Mouse (Mus musculus) C2C12 (cell line): ENCODE results near the gene Nhsl2. TPM values are rescaled to one million over a fixed set of nuclear protein-coding genes. Genes with fewer than 3 reads are reported as not detected.

Experiments used
- H3K27me3 ChIP-seq: one replicate; pipeline ENCODE4 v1.6.1; 2011; ENCODE audit not compliant: control insufficient read depth, insufficient read depth, insufficient read length
- H3K36me3 ChIP-seq: one replicate; pipeline ENCODE4 v1.6.1; 2011; ENCODE audit not compliant: control insufficient read depth, insufficient read depth
- H3K4me3 ChIP-seq: one replicate; pipeline ENCODE4 v1.5.1; 2011; ENCODE audit warnings: mild to moderate bottlenecking, control low read depth; ENCODE audit not compliant: poor library complexity, insufficient read depth, severe bottlenecking
- H3K79me2 ChIP-seq: one replicate; pipeline ENCODE4 v1.6.1; 2011; ENCODE audit not compliant: control insufficient read depth, insufficient read depth
- H3K79me3 ChIP-seq: one replicate; pipeline ENCODE4 v1.6.1; 2011; ENCODE audit warnings: low read depth, control low read depth
- H3ac ChIP-seq: one replicate; pipeline ENCODE3; 2011; ENCODE audit warnings: low read depth; ENCODE audit not compliant: control insufficient read depth, insufficient read length
- CEBPB ChIP-seq: IDR thresholded peaks from one replicate; pipeline ENCODE4 v1.6.1; 2011; ENCODE audit warnings: low read depth, mild to moderate bottlenecking, control low read depth, moderate library complexity
- CTCF ChIP-seq: IDR thresholded peaks from one replicate; pipeline ENCODE4 v1.5.1; 2011; ENCODE audit not compliant: control insufficient read depth, insufficient read depth, insufficient read length
- FOSL1 ChIP-seq: IDR thresholded peaks from one replicate; pipeline ENCODE4 v1.8.0; 2011; ENCODE audit warnings: mild to moderate bottlenecking, low read length; ENCODE audit not compliant: poor library complexity, insufficient read depth, severe bottlenecking
- MAX ChIP-seq: IDR thresholded peaks from one replicate; pipeline ENCODE4 v1.6.1; 2011; ENCODE audit warnings: mild to moderate bottlenecking, control low read depth
- MYOD1 ChIP-seq: IDR thresholded peaks from one replicate; pipeline ENCODE4 v1.6.1; 2011; ENCODE audit warnings: low read depth; ENCODE audit not compliant: control insufficient read depth, insufficient read length
- MYOG ChIP-seq: IDR thresholded peaks from one replicate; pipeline ENCODE4 v1.6.1; 2011; ENCODE audit not compliant: control insufficient read depth, insufficient read length; ENCODE audit errors: extremely low read depth
- USF1 ChIP-seq: IDR thresholded peaks from one replicate; pipeline ENCODE4 v1.6.1; 2011; ENCODE audit warnings: low read depth, mild to moderate bottlenecking, control low read depth, moderate library complexity
- polyA plus RNA-seq: library from polyadenylated mRNA; unstranded; fragments of >200 nt; fragmentation: generic; extraction: Trizol; gene quantifications from one replicate; pipeline ENCODE4 v1.2.1, GENCODE M21; 2012; ENCODE audit warnings: missing spikeins

The Nhsl2 gene
- polyA plus RNA-seq, 1 experiment, result 0.26 TPM

GRCm38 (mm10) chrX:102076886-102077765 is 227.9 kb downstream of the Nhsl2 start:
- no peaks in the 10 kb centered on the region for H3K79me2 ChIP-seq
- no peak overlapping the region for H3K4me3 ChIP-seq
- TF ChIP-seq MYOD1 (no peak), CTCF (no peak), MAX (no peak), FOSL1 (no peak), USF1 (no peak), CEBPB (no peak), MYOG (no peak)
- H3ac ChIP-seq, result no peak overlapping the region
- H3K36me3 ChIP-seq, result no peaks in the 10 kb centered on the region
- no peaks in the 10 kb centered on the region for H3K27me3 ChIP-seq
- no peaks in the 10 kb centered on the region for H3K79me3 ChIP-seq

GRCm38 (mm10) chrX:102081076-102081475 is 231.9 kb downstream of the Nhsl2 start:
- no peaks in the 10 kb centered on the region for H3K27me3 ChIP-seq
- H3K4me3 ChIP-seq, result no peak overlapping the region
- H3K36me3 ChIP-seq, result no peaks in the 10 kb centered on the region
- no peaks in the 10 kb centered on the region for H3K79me3 ChIP-seq
- no peak overlapping the region for H3ac ChIP-seq
- H3K79me2 ChIP-seq, result no peaks in the 10 kb centered on the region
- TF ChIP-seq MYOD1 (no peak), USF1 (no peak), CEBPB (no peak), MYOG (no peak), CTCF (no peak), MAX (no peak), FOSL1 (no peak)

GRCm38 (mm10) chrX:102081573-102082279 is 232.5 kb downstream of the Nhsl2 start:
- no peaks in the 10 kb centered on the region for H3K27me3 ChIP-seq
- TF ChIP-seq CEBPB (no peak), FOSL1 (no peak), MAX (no peak), MYOG (no peak), CTCF (no peak), MYOD1 (no peak), USF1 (no peak)
- H3K36me3 ChIP-seq, result no peaks in the 10 kb centered on the region
- H3K79me3 ChIP-seq, result no peaks in the 10 kb centered on the region
- no peaks in the 10 kb centered on the region for H3K79me2 ChIP-seq
- H3K4me3 ChIP-seq, result no peak overlapping the region
- H3ac ChIP-seq, result no peak overlapping the region

- H3K27me3 ChIP-seq, result no peaks in the 10 kb centered on the region
- no peaks in the 10 kb centered on the region for H3K36me3 ChIP-seq
- H3K79me2 ChIP-seq, result no peaks in the 10 kb centered on the region
- H3K79me3 ChIP-seq, result no peaks in the 10 kb centered on the region
- TF ChIP-seq CEBPB (no peak), MYOD1 (no peak)
- H3ac ChIP-seq, result no peak overlapping the region
- no peak overlapping the region for H3K4me3 ChIP-seq
Measured at GRCm38 (mm10) chrX:102082340-102082739, 233.2 kb downstream of the Nhsl2 start.

- H3K79me2 ChIP-seq, result no peaks in the 10 kb centered on the region
- H3K27me3 ChIP-seq, result no peaks in the 10 kb centered on the region
- no peaks in the 10 kb centered on the region for H3K36me3 ChIP-seq
- no peak overlapping the region for H3ac ChIP-seq
- H3K4me3 ChIP-seq, result no peak overlapping the region
- TF ChIP-seq MAX (no peak), USF1 (no peak), CTCF (no peak), FOSL1 (no peak), MYOG (no peak), MYOD1 (no peak), CEBPB (no peak)
- H3K79me3 ChIP-seq, result no peaks in the 10 kb centered on the region
Measured at GRCm38 (mm10) chrX:102085798-102086443, 236.7 kb downstream of the Nhsl2 start.
